Mouse (Mus musculus) limb, embryonic 12.5 days (tissue): Measurements from ENCODE around the gene Pck2. TPM values are rescaled to one million over a fixed set of nuclear protein-coding genes. Genes with fewer than 3 reads are reported as not detected.

ENCODE experiments used
- ATAC-seq: fragments of 200-750 bp; cut with Nextera tagmentation; 2 replicates; pipeline ENCODE4 v1.8.0; 2017; ENCODE audit warnings: low read depth, moderate TSS enrichment; ENCODE audit not compliant: insufficient number of reproducible peaks, insufficient read depth, low FRiP score, low TSS enrichment
- H3K27ac ChIP-seq: fragments of 300-500 bp; sonication (generic); 2 replicates; pipeline ENCODE4 v1.5.1; 2016; ENCODE audit warnings: mild to moderate bottlenecking, moderate library complexity
- H3K27me3 ChIP-seq: fragments of 300-500 bp; sonication (generic); 2 replicates; pipeline ENCODE4 v1.6.1; 2016; ENCODE audit warnings: mild to moderate bottlenecking, moderate library complexity
- H3K36me3 ChIP-seq: fragments of 300-500 bp; sonication (generic); 2 replicates; pipeline ENCODE4 v1.6.1; 2016; ENCODE audit warnings: mild to moderate bottlenecking, moderate library complexity
- H3K4me1 ChIP-seq: fragments of 300-500 bp; sonication (generic); replicated peaks from 2 replicates; pipeline ENCODE4 v1.6.1; 2016
- H3K4me2 ChIP-seq: fragments of 300-500 bp; sonication (generic); 2 replicates; pipeline ENCODE4 v1.6.1; 2016; ENCODE audit warnings: mild to moderate bottlenecking, moderate library complexity
- H3K4me3 ChIP-seq: fragments of 300-500 bp; sonication (generic); replicated peaks from 2 replicates; pipeline ENCODE4 v1.5.1; 2016; ENCODE audit warnings: mild to moderate bottlenecking
- H3K9ac ChIP-seq: fragments of 300-500 bp; sonication (generic); replicated peaks from 2 replicates; pipeline ENCODE4 v1.6.1; 2016; ENCODE audit warnings: mild to moderate bottlenecking, moderate library complexity
- H3K9me3 ChIP-seq: fragments of 300-500 bp; sonication (generic); 2 replicates; pipeline ENCODE4 v1.6.1; 2016; ENCODE audit warnings: mild to moderate bottlenecking, moderate library complexity
- WGBS: fragments of 180-500 bp; shearing (Covaris S2); methylation state at CpG from one replicate; pipeline ENCODE4 v1.1.7; 2016; 5-methylcytosine and 5-hydroxymethylcytosine counted together
- polyA plus RNA-seq: library from polyadenylated mRNA; unstranded; fragments of >200 nt; fragmentation: Nextera tagmentation; extraction: Ambion mirVana; gene quantifications from 2 replicates; pipeline ENCODE4 v1.2.1, GENCODE M21; 2016

Gene Pck2
- polyA plus RNA-seq, 1 experiment from 2014 or later = 33.2 TPM

GRCm38 (mm10) chr14:55536116-55536745 lies 3.8 kb upstream of the Pck2 start:
- peaks cover 10% of the 10 kb centered on the region for H3K4me1 ChIP-seq
- ATAC-seq = no peak
- H3K9ac ChIP-seq = no peak overlapping the region
- H3K4me3 ChIP-seq = no peak overlapping the region
- H3K27me3 ChIP-seq = no peaks in the 10 kb centered on the region
- H3K9me3 ChIP-seq = no peaks in the 10 kb centered on the region
- no peak overlapping the region for H3K4me2 ChIP-seq
- 50% methylated on average over 6 of the region's 6 CpGs for WGBS
- no peak overlapping the region for H3K27ac ChIP-seq
- H3K36me3 ChIP-seq = no peaks in the 10 kb centered on the region

- peaks cover 36% of the 10 kb centered on the region for H3K36me3 ChIP-seq
- WGBS = 6% methylated on average over 10 of the region's 10 CpGs
- peak overlapping the region; percentile 90 for H3K27ac ChIP-seq
- H3K9ac ChIP-seq = peak overlapping the region; percentile 75
- H3K27me3 ChIP-seq = no peaks in the 10 kb centered on the region
- ATAC-seq = peak; percentile 40; the same call in 1 of the 2 replicates
- no peaks in the 10 kb centered on the region for H3K9me3 ChIP-seq
- peak overlapping the region; percentile 83 for H3K4me2 ChIP-seq
- peak overlapping the region; percentile 67 for H3K4me3 ChIP-seq
- peaks cover 13% of the 10 kb centered on the region for H3K4me1 ChIP-seq
Measured at GRCm38 (mm10) chr14:55540787-55541321, 788 bp downstream of the Pck2 start.

- no peaks in the 10 kb centered on the region for H3K27me3 ChIP-seq
- peaks cover 50% of the 10 kb centered on the region for H3K36me3 ChIP-seq
Measured at GRCm38 (mm10) chr14:55542268-55542667, 2.2 kb downstream of the Pck2 start.

GRCm38 (mm10) chr14:55544334-55544733 lies 4.3 kb downstream of the Pck2 start:
- no peak overlapping the region for H3K9ac ChIP-seq
- peaks cover 70% of the 10 kb centered on the region for H3K36me3 ChIP-seq
- no peaks in the 10 kb centered on the region for H3K27me3 ChIP-seq
- H3K4me1 ChIP-seq = peaks cover 13% of the 10 kb centered on the region
- H3K4me2 ChIP-seq = no peak overlapping the region
- H3K27ac ChIP-seq = no peak overlapping the region
- H3K9me3 ChIP-seq = no peaks in the 10 kb centered on the region
- no peak for ATAC-seq
- no peak overlapping the region for H3K4me3 ChIP-seq
- WGBS = 88% methylated on average over 9 of the region's 9 CpGs

More at GRCm38 (mm10) chr14:55542268-55542667, 2.2 kb downstream of the Pck2 start:
- Histone ChIP-seq H3K27ac (no peak overlapping the region), H3K4me2 (no peak overlapping the region), H3K9ac (no peak overlapping the region), H3K4me3 (no peak overlapping the region), H3K4me1 (peaks cover 13% of the 10 kb centered on the region), H3K9me3 (no peaks in the 10 kb centered on the region)
- WGBS = 96% methylated on average over 12 of the region's 12 CpGs
- no peak for ATAC-seq

GRCm38 (mm10) chr14:55550191-55550590 lies 10.1 kb downstream of the Pck2 start:
- Histone ChIP-seq H3K27me3 (no peaks in the 10 kb centered on the region), H3K4me3 (no peak overlapping the region), H3K27ac (no peak overlapping the region), H3K4me2 (no peak overlapping the region), H3K9me3 (no peaks in the 10 kb centered on the region), H3K9ac (no peak overlapping the region), H3K4me1 (no peaks in the 10 kb centered on the region), H3K36me3 (peaks cover 55% of the 10 kb centered on the region)
- WGBS = 87% methylated on average over 6 of the region's 6 CpGs
- no peak for ATAC-seq

- WGBS = 74% methylated on average over 5 of the region's 5 CpGs
- peaks cover 44% of the 10 kb centered on the region for H3K36me3 ChIP-seq
- no peak overlapping the region for H3K4me2 ChIP-seq
- H3K27ac ChIP-seq = no peak overlapping the region
- no peak for ATAC-seq
- no peak overlapping the region for H3K9ac ChIP-seq
- no peaks in the 10 kb centered on the region for H3K9me3 ChIP-seq
- no peaks in the 10 kb centered on the region for H3K4me1 ChIP-seq
- H3K27me3 ChIP-seq = no peaks in the 10 kb centered on the region
- no peak overlapping the region for H3K4me3 ChIP-seq
Measured at GRCm38 (mm10) chr14:55551347-55551746, 11.3 kb downstream of the Pck2 start.

- no peaks in the 10 kb centered on the region for H3K9me3 ChIP-seq
- no peaks in the 10 kb centered on the region for H3K4me1 ChIP-seq
- peaks cover 40% of the 10 kb centered on the region for H3K36me3 ChIP-seq
- no peak overlapping the region for H3K4me2 ChIP-seq
- no peak overlapping the region for H3K4me3 ChIP-seq
- ATAC-seq = no peak
- H3K27me3 ChIP-seq = no peaks in the 10 kb centered on the region
- H3K27ac ChIP-seq = no peak overlapping the region
- no peak overlapping the region for H3K9ac ChIP-seq
- WGBS = 93% methylated on average over 8 of the region's 8 CpGs
Measured at GRCm38 (mm10) chr14:55551794-55552193, 11.7 kb downstream of the Pck2 start.

- H3K4me3 ChIP-seq = no peak overlapping the region
- no peak overlapping the region for H3K9ac ChIP-seq
- no peaks in the 10 kb centered on the region for H3K27me3 ChIP-seq
- H3K36me3 ChIP-seq = peaks cover 12% of the 10 kb centered on the region
- no peaks in the 10 kb centered on the region for H3K9me3 ChIP-seq
- ATAC-seq = no peak
- H3K4me1 ChIP-seq = no peaks in the 10 kb centered on the region
- no peak overlapping the region for H3K4me2 ChIP-seq
- no peak overlapping the region for H3K27ac ChIP-seq
Measured at GRCm38 (mm10) chr14:55554635-55555034, 14.6 kb downstream of the Pck2 start.

- H3K4me1 ChIP-seq = no peaks in the 10 kb centered on the region
Measured at GRCm38 (mm10) chr14:55555788-55556187, 15.7 kb downstream of the Pck2 start.

GRCm38 (mm10) chr14:55557003-55557402 lies 16.9 kb downstream of the Pck2 start:
- Histone ChIP-seq H3K9me3 (no peaks in the 10 kb centered on the region), H3K4me2 (no peak overlapping the region), H3K36me3 (no peaks in the 10 kb centered on the region), H3K27ac (no peak overlapping the region), H3K4me3 (no peak overlapping the region), H3K4me1 (peaks cover 11% of the 10 kb centered on the region), H3K27me3 (no peaks in the 10 kb centered on the region), H3K9ac (no peak overlapping the region)
- 27% methylated on average over 5 of the region's 5 CpGs for WGBS
- ATAC-seq = no peak

More at GRCm38 (mm10) chr14:55555788-55556187, 15.7 kb downstream of the Pck2 start:
- ATAC-seq = no peak
- Histone ChIP-seq H3K4me3 (no peak overlapping the region), H3K9ac (no peak overlapping the region), H3K9me3 (no peaks in the 10 kb centered on the region), H3K27ac (no peak overlapping the region), H3K36me3 (0 out of 2 replicates have a peak, but pooled peaks cover under 1% of the 10 kb centered on the region), H3K27me3 (no peaks in the 10 kb centered on the region), H3K4me2 (no peak overlapping the region)
- 83% methylated on average over 3 of the region's 3 CpGs for WGBS

GRCm38 (mm10) chr14:55557587-55557986 lies 17.5 kb downstream of the Pck2 start:
- no peak overlapping the region for H3K27ac ChIP-seq
- no peak overlapping the region for H3K4me2 ChIP-seq
- no peak for ATAC-seq
- H3K9me3 ChIP-seq = no peaks in the 10 kb centered on the region
- peaks cover 14% of the 10 kb centered on the region for H3K4me1 ChIP-seq
- H3K9ac ChIP-seq = no peak overlapping the region
- WGBS = 84% methylated on average over 3 of the region's 3 CpGs
- no peaks in the 10 kb centered on the region for H3K36me3 ChIP-seq
- no peak overlapping the region for H3K4me3 ChIP-seq
- no peaks in the 10 kb centered on the region for H3K27me3 ChIP-seq
